Mouse (Mus musculus) hindbrain, embryonic 10.5 days (tissue): ENCODE results near the gene Bpifa2. TPM values are rescaled to one million over a fixed set of nuclear protein-coding genes. Genes with fewer than 3 reads are reported as not detected.
A peak's percentile ranks its signal among the peaks of the same experiment; 100 is the strongest.
"Not testable (repeated sequence)": the region's sequence is repeated elsewhere in the genome, so short reads cannot be mapped to it uniquely, and the experiment has no call there.

Source experiments
- DNase-seq: peaks from one replicate; pipeline ENCODE4 v3.0.0-alpha.2; 2017; ENCODE audit warnings: low spot score
- H3K27ac ChIP-seq: fragments of 300-500 bp; sonication (generic); 2 replicates; pipeline ENCODE4 v1.5.1; 2016; ENCODE audit warnings: mild to moderate bottlenecking, moderate library complexity
- H3K27me3 ChIP-seq: fragments of 300-500 bp; sonication (generic); 2 replicates; pipeline ENCODE4 v1.6.1; 2016; ENCODE audit warnings: mild to moderate bottlenecking; ENCODE audit not compliant: poor library complexity, insufficient read depth, severe bottlenecking
- H3K36me3 ChIP-seq: fragments of 300-500 bp; sonication (generic); 2 replicates; pipeline ENCODE4 v1.6.1; 2016; ENCODE audit warnings: mild to moderate bottlenecking, moderate library complexity
- H3K4me1 ChIP-seq: fragments of 300-500 bp; sonication (generic); replicated peaks from 2 replicates; pipeline ENCODE4 v1.6.1; 2016; ENCODE audit warnings: mild to moderate bottlenecking
- H3K4me3 ChIP-seq: fragments of 300-500 bp; sonication (generic); 2 replicates; pipeline ENCODE4 v1.5.1; 2016; ENCODE audit warnings: mild to moderate bottlenecking, moderate library complexity
- H3K9me3 ChIP-seq: fragments of 300-500 bp; sonication (generic); 2 replicates; pipeline ENCODE4 v1.6.1; 2016; ENCODE audit warnings: mild to moderate bottlenecking, moderate library complexity
- WGBS: fragments of 180-500 bp; shearing (Covaris S2); methylation state at CpG from one replicate; pipeline ENCODE4 v1.1.7; 2016; 5-methylcytosine and 5-hydroxymethylcytosine counted together
- polyA plus RNA-seq: library from polyadenylated mRNA; unstranded; fragments of >200 nt; fragmentation: Nextera tagmentation; extraction: Ambion mirVana; gene quantifications from 2 replicates; pipeline ENCODE4 v1.2.1, GENCODE M21; 2016

The Bpifa2 gene
- polyA plus RNA-seq, 1 experiment from 2014 or later, result not detected

- not testable (repeated sequence) for H3K27ac ChIP-seq, H3K9me3 ChIP-seq, H3K27me3 ChIP-seq, H3K36me3 ChIP-seq, DNase-seq, H3K4me1 ChIP-seq, H3K4me3 ChIP-seq
- 87% methylated on average over 4 of the region's 4 CpGs for WGBS
Measured at GRCm38 (mm10) chr2:154024676-154025075, 16.6 kb downstream of the Bpifa2 start.

GRCm38 (mm10) chr2:154038932-154039331 lies 30.9 kb downstream of the Bpifa2 start:
- Histone ChIP-seq H3K4me3 (no peak overlapping the region), H3K36me3 (no peaks in the 10 kb centered on the region), H3K27ac (no peak overlapping the region), H3K9me3 (no peaks in the 10 kb centered on the region), H3K4me1 (no peaks in the 10 kb centered on the region), H3K27me3 (no peaks in the 10 kb centered on the region)
- peak; percentile 28 for DNase-seq
- 60% methylated on average over 2 of the region's 2 CpGs for WGBS

- Histone ChIP-seq H3K27me3 (no peaks in the 10 kb centered on the region), H3K4me1 (no peaks in the 10 kb centered on the region), H3K4me3 (no peak overlapping the region), H3K9me3 (no peaks in the 10 kb centered on the region), H3K27ac (no peak overlapping the region), H3K36me3 (no peaks in the 10 kb centered on the region)
- no peak for DNase-seq
- 85% methylated on average over 3 of the region's 3 CpGs for WGBS
Measured at GRCm38 (mm10) chr2:154044743-154045142, 36.7 kb downstream of the Bpifa2 start.

GRCm38 (mm10) chr2:154058690-154059089 lies 50.6 kb downstream of the Bpifa2 start:
- Histone ChIP-seq H3K4me3 (no peak overlapping the region), H3K36me3 (no peaks in the 10 kb centered on the region), H3K27ac (no peak overlapping the region), H3K4me1 (no peaks in the 10 kb centered on the region), H3K27me3 (no peaks in the 10 kb centered on the region), H3K9me3 (no peaks in the 10 kb centered on the region)
- no peak for DNase-seq
- 69% methylated on average over 2 of the region's 2 CpGs for WGBS

Other genes with a start within 250 kb of the Bpifa2 start
- gene Efcab8, start 228.3 kb upstream of the Bpifa2 start, polyA plus RNA-seq, result 0.08 and 0.15 TPM in 2 replicates
- gene Sun5, start 137.2 kb upstream of the Bpifa2 start, polyA plus RNA-seq, result not detected in 2 replicates
- gene Bpifb2, start 133.2 kb upstream of the Bpifa2 start, polyA plus RNA-seq, result not detected in 2 replicates
- not detected in 2 replicates for gene Bpifb6, start 107.9 kb upstream of the Bpifa2 start, polyA plus RNA-seq
- gene Bpifb3, start 90.0 kb upstream of the Bpifa2 start, polyA plus RNA-seq, result not detected in 2 replicates
- not detected in 2 replicates for gene Bpifb4, start 70.1 kb upstream of the Bpifa2 start, polyA plus RNA-seq
- gene Bpifa6, start 33.3 kb upstream of the Bpifa2 start, polyA plus RNA-seq, result not detected in 2 replicates
- not detected in 2 replicates for gene Bpifa3, start 122.1 kb downstream of the Bpifa2 start, polyA plus RNA-seq
- 0.18 TPM in 1 of 2 replicates, not detected in the other for gene Bpifa1, start 134.6 kb downstream of the Bpifa2 start, polyA plus RNA-seq
- not detected in 2 replicates for gene Bpifa5, start 154.3 kb downstream of the Bpifa2 start, polyA plus RNA-seq
- gene Bpifb1, start 182.6 kb downstream of the Bpifa2 start, polyA plus RNA-seq, result not detected in 2 replicates
- gene Bpifb5, start 215.5 kb downstream of the Bpifa2 start, polyA plus RNA-seq, result 0.30 and 0.41 TPM in 2 replicates
- gene Bpifb9a, start 249.6 kb downstream of the Bpifa2 start, polyA plus RNA-seq, result not detected in 2 replicates